ENCODE assay signal across 13 mouse cellular contexts in genomic region chr10:125912207-125912606, GRCm38 (mm10). TPM values are rescaled to one million over a fixed set of nuclear protein-coding genes. Genes with fewer than 3 reads are reported as not detected.
DNase-seq lines count a peak whose midpoint lies in the region; ATAC-seq lines count a peak whose summit lies in the region.
"Had no signal": no experiment of that assay in that cellular context is flagged by ENCODE, and none has a peak within 500 bp of the region (broad histone marks: within the 10 kb centered on the region; RNA-seq: fewer than 3 reads in every experiment).

No protein-coding gene starts in this region.

- H3K27ac ChIP-seq in kidney, embryonic 15.5 days: peak overlapping the region; percentile 43; the same call in 1 of the 2 replicates
- no peak overlapping the region for H3K27ac ChIP-seq in forebrain, embryonic 14.5 days (ENCODE audit: low read depth, low read length)
- peak overlapping the region; percentile 47 for H3K27ac ChIP-seq in limb, embryonic 15.5 days

- H3K9ac ChIP-seq in kidney, embryonic 15.5 days: no peak overlapping the region
- H3K9ac ChIP-seq in forebrain, embryonic 14.5 days (ENCODE audit: low read length): no peak overlapping the region
- no peak overlapping the region for H3K9ac ChIP-seq in limb, embryonic 15.5 days

- ATAC-seq in kidney, embryonic 15.5 days (replicated peaks; ENCODE audit: low FRiP score): peak; percentile 63
- ATAC-seq in forebrain, embryonic 14.5 days: peak; percentile 68; the same call in 1 of the 2 replicates
- ATAC-seq in limb, embryonic 15.5 days (ENCODE audit: insufficient number of reproducible peaks, low FRiP score, low TSS enrichment, low read depth): no peak

- H3K4me1 ChIP-seq in kidney, embryonic 15.5 days: peaks cover 16% of the 10 kb centered on the region
- peaks cover 7% of the 10 kb centered on the region; the same call in 1 of the 2 replicates for H3K4me1 ChIP-seq in forebrain, embryonic 14.5 days (ENCODE audit: control insufficient read depth, insufficient read depth, low read length)
- peaks cover 12% of the 10 kb centered on the region; the same call in 1 of the 2 replicates for H3K4me1 ChIP-seq in limb, embryonic 15.5 days

- H3K36me3 ChIP-seq in kidney, embryonic 15.5 days: no peaks in the 10 kb centered on the region
- no peaks in the 10 kb centered on the region for H3K36me3 ChIP-seq in forebrain, embryonic 14.5 days (ENCODE audit: control insufficient read depth, insufficient read depth, low read length)
- no peaks in the 10 kb centered on the region for H3K36me3 ChIP-seq in limb, embryonic 15.5 days

- WGBS in kidney, embryonic 15.5 days: 38% methylated on average over 7 of the region's 7 CpGs
- WGBS in forebrain, embryonic 14.5 days: 28% methylated on average over 7 of the region's 7 CpGs
- WGBS in limb, embryonic 15.5 days: 42% methylated on average over 7 of the region's 7 CpGs

- no peaks in the 10 kb centered on the region for H3K9me3 ChIP-seq in kidney, embryonic 15.5 days (replicated peaks)
- H3K9me3 ChIP-seq in forebrain, embryonic 14.5 days (replicated peaks; ENCODE audit: control insufficient read depth, low read length): no peaks in the 10 kb centered on the region
- H3K9me3 ChIP-seq in limb, embryonic 15.5 days: no peaks in the 10 kb centered on the region

- no peaks in the 10 kb centered on the region for H3K27me3 ChIP-seq in kidney, embryonic 15.5 days
- no peaks in the 10 kb centered on the region for H3K27me3 ChIP-seq in forebrain, embryonic 14.5 days (replicated peaks; ENCODE audit: control insufficient read depth, insufficient read depth, low read length)
- H3K27me3 ChIP-seq in limb, embryonic 15.5 days: no peaks in the 10 kb centered on the region
- H3K27me3 ChIP-seq: CH12.LX had no signal

- no peak overlapping the region for H3K4me2 ChIP-seq in kidney, embryonic 15.5 days
- no peak overlapping the region for H3K4me2 ChIP-seq in forebrain, embryonic 14.5 days (ENCODE audit: low read length)
- no peak overlapping the region for H3K4me2 ChIP-seq in limb, embryonic 15.5 days
- H3K4me2 ChIP-seq: liver, embryonic 11.5 days had no signal

- no peak overlapping the region for H3K4me3 ChIP-seq in kidney, embryonic 15.5 days (replicated peaks)
- H3K4me3 ChIP-seq in forebrain, embryonic 14.5 days (ENCODE audit: low read depth, low read length): no peak overlapping the region
- H3K4me3 ChIP-seq in limb, embryonic 15.5 days: no peak overlapping the region

- no peak for DNase-seq in kidney, adult 18-20 months
- peak; percentile 11 for DNase-seq in Muller cell, postnatal 12 days (ENCODE audit: inconsistent ontology term)
- DNase-seq in forebrain, embryonic 14.5 days (ENCODE audit: low spot score): peak; percentile 42
- no peak for DNase-seq in frontal cortex, postnatal 10 days (ENCODE audit: low spot score in 2 of 2)
- DNase-seq in adipocyte (ENCODE audit: low spot score): no peak
- DNase-seq: adrenal gland, postnatal 36 days; cerebellum, adult 18-20 months; kidney, adult 8-10 months; lung, postnatal 36 days had no signal

RNA-seq across cellular contexts. Expression of gene Lrig3, which starts 53.8 kb away (rescaled TPM):
- polyA plus RNA-seq in kidney, embryonic 15.5 days (2015; fragmentation: Nextera tagmentation; extraction: Ambion mirVana): 22.6 and 24.0 TPM in 2 replicates
- polyA plus RNA-seq in forebrain, embryonic 14.5 days (2014; fragmentation: Nextera tagmentation; extraction: Ambion mirVana): 2.1 and 2.5 TPM in 2 replicates
- 25.7 and 34.8 TPM in 2 replicates for polyA plus RNA-seq in limb, embryonic 15.5 days (2015; fragmentation: Nextera tagmentation; extraction: Ambion mirVana)

Comparison
In these comparisons a context has a peak if more than half of its experiments do, and no peak if none do; other contexts are left out.
1. DNase-seq: peak in Muller cell, postnatal 12 days (single experiment) and forebrain, embryonic 14.5 days (single experiment); none in kidney, adult 18-20 months (single experiment), frontal cortex, postnatal 10 days (0 of 2) and adipocyte (single experiment).